Mouse (Mus musculus): Measurements from ENCODE around the gene Siva1. TPM values are rescaled to one million over a fixed set of nuclear protein-coding genes. Genes with fewer than 3 reads are reported as not detected.
A peak's percentile ranks its signal among the peaks of the same experiment; 100 is the strongest.

Siva1 gene
- total RNA-seq, 4 experiments from 2014 or later, result 22.2 to 26.3 (median 24.3) TPM

DNA sequence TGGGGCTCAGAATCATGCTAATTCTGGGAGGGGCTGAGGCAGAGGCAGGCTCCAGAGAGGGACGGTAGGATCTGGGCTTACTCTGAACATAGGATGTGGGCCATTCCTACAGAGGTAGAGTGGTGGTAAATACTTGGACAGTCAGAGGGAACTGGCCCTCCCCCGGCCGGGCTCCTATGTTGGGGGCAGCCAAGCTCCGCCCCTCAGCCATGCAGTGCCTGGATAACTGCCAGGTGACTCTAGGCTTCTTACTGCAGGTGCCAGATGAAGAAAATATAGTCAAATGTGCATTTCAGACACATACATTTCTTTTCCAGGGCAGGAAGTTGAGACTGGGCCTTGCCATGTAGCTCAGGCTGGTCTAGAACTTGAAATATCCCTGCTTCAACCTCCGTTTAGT is 32.6 kb downstream of the Siva1 start:
- no peak for DNase-seq (ENCODE audit: low spot score in 2 of 2)

DNA sequence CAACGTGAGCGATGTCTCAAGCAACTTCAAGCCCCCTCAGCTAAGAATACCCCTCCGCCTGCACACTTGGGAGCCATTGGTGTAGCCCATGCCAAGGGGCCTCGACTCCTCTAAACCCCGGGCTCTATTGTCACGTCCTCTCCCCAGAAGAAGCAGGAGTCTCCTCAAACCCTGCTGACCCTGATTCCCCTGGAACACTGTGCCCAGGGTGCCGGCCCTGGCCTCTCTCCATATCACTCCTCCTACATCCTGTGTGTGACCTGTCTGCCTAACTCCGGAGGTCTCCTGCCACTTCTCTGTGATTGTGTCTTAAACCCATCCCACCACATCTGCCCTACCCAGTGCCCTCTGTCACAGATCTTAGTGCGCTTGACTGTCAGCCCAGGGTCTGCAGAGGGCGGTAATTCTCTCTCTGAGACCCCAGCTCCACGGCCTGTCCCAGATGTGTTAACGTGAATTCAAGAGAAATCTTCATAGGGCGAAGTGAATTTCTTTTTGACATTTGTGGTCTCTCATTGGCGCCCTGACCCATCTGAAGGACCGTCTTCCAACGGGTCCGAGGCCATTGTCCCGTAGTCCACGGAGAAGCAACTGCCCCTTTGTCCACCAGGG is 33.6 kb downstream of the Siva1 start:
- DNase-seq (ENCODE audit: low spot score in 2 of 2), result no peak

DNA sequence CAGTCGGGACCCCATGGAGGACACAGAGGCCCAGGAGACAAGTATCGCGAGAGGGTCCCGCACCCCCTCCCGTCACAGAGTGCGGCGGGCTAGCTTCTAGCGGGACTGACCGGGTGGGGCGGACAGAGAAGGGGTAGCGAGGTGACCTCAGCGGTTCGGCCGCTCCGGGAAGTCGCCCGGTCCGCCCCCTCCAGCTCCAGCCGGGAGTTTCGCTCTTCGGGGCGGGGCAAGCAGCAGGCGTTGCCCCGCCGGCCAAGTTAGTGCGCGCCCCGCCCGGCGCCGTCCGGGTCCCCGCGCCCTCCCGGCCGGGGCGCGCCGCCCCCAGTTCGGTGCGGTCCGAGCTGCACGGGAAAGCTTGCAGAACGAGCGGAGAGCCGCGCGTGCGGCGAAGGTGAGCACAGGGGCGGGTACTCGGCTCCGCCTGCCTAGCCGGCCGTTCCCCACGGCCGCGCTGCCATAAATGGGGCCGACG is 34.1 kb downstream of the Siva1 start, which contains the start of gene Zbtb42:
Gene Zbtb42 (plus strand): TSS at position 274 of the 472 bp plus-strand sequence.
- peak in 1 of 2 experiments; percentile 49 for DNase-seq (ENCODE audit: low spot score in 2 of 2)

DNA sequence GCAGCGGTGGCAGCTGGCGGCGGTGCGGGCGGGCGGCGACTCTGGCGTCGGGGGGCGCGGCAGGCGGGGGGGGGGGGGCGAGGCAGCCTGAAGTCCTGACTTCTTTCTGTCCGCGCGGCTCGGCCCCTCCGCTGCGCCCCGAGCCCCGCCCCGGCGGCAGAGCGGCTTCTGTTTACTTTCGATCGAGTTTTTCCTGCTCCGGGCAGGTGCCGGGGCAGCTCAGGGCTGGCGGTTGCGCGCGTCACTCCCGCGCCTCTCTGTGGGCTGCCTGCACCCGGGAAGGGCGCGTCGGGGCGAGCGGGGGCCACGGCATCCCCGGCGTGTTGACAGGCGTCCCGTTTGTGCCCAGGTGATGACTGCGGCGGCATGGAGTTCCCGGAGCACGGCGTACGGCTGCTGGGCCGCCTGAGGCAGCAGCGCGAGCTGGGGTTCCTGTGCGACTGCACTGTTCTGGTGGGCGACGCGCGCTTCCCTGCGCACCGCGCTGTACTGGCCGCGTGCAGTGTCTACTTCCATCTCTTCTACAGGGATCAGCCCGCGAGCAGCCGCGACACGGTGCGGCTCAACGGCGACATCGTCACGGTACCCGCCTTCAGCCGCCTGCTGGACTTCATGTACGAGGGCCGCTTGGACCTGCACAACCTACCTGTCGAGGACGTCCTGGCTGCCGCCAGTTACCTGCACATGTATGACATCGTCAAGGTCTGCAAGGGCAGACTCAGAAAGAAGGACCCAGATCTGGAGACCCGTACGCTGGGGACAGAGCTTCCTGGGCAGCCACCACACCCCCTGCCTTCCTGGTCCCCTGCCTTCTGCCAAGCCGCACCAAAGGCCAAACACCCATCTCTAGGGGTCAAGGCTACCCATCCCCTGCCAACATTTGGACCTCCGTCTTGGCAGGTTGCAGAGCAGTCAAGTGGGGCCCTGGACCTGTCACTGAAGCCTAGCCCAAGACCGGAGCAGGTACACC is 34.8 kb downstream of the Siva1 start:
- no peak for DNase-seq (ENCODE audit: low spot score in 2 of 2)

DNA sequence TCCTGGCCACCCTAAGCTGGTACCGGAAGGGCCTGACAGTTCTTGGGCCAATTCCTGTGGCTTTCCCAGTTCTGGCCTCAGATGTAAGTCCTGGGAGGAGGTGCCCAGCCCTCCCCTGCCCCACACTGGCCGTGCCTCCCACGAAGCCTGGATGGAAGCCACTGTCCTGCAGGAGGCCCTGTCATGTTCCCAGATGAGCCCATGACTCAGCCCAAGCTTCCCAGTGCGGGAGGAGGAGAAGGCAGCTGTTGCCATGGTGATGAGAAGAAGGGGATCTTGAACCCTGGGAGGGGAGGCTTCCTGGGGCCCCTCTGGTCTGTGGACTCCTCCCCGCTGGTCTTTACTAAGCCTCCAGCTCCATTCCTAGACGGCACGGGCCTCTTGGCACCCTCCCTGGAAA is 38.9 kb downstream of the Siva1 start:
- DNase-seq (ENCODE audit: low spot score in 2 of 2), result no peak

DNA sequence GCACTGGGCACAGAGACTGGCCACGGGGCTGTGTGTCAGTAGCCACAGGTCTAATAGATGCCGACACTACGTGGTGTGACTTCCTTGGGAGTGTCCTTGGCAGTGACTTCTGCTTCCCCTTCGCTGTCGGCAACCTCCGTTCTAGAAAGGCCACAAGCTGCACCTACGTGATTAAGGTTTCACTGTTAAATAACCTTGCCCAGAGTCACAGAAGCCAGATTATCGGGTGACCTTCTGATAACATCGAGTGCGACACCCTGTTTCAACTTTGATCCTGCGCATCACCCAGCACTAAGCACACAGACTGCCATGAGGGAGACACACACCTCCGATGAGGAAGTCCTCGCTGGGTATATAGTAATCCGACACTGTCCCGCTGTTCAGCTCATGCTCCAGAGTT is 44.0 kb downstream of the Siva1 start:
- DNase-seq (ENCODE audit: low spot score in 2 of 2), result no peak

DNA sequence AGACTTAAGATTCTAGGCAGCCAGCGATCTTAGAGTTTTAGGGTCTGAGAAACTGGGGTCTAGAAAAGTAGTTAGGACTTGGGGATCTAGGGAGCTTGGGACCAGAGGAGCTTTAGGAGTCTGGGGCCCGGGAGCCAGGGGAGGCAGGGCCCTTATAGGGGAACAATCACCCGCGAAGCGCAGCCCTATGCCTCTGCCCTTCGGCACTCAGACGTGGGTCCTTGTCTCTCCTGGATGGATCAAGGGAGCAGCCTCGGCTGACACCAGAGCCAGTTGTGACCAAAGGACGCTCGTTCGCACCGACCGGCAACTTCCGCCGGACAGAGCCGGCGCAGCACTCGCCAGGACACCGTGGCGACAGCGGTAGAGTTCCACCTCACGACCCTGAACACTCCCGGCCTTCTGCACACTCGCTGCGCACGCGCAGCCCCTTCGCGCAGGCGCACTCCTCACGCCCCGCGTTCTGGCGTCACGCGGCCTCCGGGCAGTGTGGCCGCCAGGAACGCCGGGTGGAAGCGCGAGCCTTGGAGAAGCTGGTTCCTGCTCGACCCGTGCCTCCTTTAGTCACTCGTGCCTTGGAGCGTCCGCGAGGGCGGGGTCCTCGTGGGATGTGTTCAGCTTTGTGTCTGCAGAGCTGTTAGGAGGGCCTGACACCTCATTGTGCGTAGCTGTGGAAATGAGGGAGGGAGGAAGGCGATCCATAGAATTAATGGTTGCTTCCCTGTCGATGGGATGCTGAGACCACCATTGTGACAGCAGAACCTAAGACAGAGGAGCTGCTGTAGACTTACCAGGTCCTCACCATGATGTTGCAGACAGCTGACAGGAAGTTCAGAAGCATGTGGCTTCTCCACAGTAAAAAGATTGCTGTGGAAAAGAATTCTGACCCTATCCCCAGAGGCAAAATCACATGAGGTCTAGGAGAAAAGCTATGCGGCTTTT is 49.0 kb downstream of the Siva1 start:
- peak; percentile 88 to 92 for DNase-seq (ENCODE audit: low spot score in 2 of 2)

DNA sequence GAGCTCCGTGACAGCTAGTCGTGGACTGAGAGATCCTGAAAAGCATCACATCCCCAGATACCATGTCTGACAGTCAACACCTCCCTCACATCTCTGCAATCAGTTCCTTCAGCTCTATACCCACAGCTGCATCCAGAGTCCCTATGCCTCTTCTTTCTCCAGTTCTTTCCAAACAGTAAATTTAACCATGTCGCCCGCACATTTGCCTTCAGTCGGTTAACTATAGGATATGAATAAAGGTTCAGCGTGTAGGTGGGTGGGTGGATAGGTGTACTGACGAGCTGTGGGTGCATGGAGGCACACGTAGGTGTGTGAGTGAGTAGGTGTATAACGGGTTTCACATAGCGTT is 49.6 kb downstream of the Siva1 start:
- no peak for DNase-seq (ENCODE audit: low spot score in 2 of 2)

DNA sequence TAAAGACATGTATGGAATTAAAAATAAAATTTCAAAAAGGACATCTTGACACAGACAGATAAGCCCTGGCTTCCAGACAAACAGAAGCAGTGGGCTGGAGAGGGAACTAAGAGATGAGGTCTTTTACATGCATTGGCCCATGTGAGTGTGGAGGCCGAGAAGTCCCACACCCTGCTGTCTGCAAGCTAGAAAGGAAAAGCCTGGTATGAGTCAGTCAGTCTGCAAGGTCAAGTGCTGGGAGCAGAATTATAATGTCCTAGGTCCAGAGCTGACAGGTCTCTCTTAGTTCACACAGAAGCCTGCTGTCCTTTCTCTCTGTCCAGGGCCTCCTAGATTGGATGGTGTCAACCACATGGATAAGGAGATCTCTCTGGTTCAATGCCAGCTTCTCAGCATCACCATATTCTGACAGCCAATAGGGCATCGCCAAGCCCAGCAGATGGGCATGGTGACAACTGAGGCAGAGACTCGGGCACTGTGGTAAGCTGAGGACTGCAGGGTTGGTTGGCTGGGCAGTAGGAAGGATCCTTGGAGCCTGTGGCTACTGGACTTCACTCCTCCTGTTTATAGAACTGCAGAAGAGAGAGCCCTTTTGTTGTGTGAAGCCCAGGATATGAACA is 52.4 kb downstream of the Siva1 start:
- DNase-seq (ENCODE audit: low spot score in 2 of 2), result no peak

Small RNA genes lying within 50 kb of the gene (microRNA-seq; reads per million reads assigned to microRNA genes)
- gene Mir6939, result not detected

Other genes with a start within 250 kb of the Siva1 start
- gene A530016L24Rik, start 155.2 kb upstream of the Siva1 start, total RNA-seq (2022), result 1 to 10 TPM in 3 of 4 experiments, under 1 TPM in 1; 0.97 to 3.9 (median 2.4) TPM
- gene Tmem179, start 127.9 kb upstream of the Siva1 start, total RNA-seq (2022), result not detected
- 1 to 10 TPM; 6.7 to 9.2 (median 8.4) TPM for gene Inf2, start 55.9 kb upstream of the Siva1 start, total RNA-seq (2022)
- 1,000 to 10,000 TPM in 3 of 4 experiments, 100 to 1,000 TPM in 1; 952 to 1,087 (median 1,016) TPM for gene Adssl1, start 24.6 kb upstream of the Siva1 start, total RNA-seq (2022)
- 10 to 100 TPM; 41.6 to 42.5 (median 42.0) TPM for gene Akt1, start 30.2 kb downstream of the Siva1 start, total RNA-seq (2022)
- gene Zbtb42, start 34.1 kb downstream of the Siva1 start, total RNA-seq (2022), result under 1 TPM; 0.48 to 0.90 (median 0.58) TPM
- 10 to 100 TPM in 3 of 4 experiments, 1 to 10 TPM in 1; 9.8 to 18.4 (median 12.5) TPM for gene Cep170b, start 75.8 kb downstream of the Siva1 start, total RNA-seq (2022)
- 1 to 10 TPM in 3 of 4 experiments, under 1 TPM in 1; 0.48 to 2.5 (median 1.7) TPM for gene Pld4, start 116.0 kb downstream of the Siva1 start, total RNA-seq (2022)
- gene Ahnak2, start 158.0 kb downstream of the Siva1 start, total RNA-seq (2022), result 1 to 10 TPM; 6.9 to 8.7 (median 7.6) TPM
- under 1 TPM; 0.17 to 0.61 (median 0.45) TPM for gene Clba1, start 164.3 kb downstream of the Siva1 start, total RNA-seq (2022)
- gene Cdca4, start 184.7 kb downstream of the Siva1 start, total RNA-seq (2022), result 1 to 10 TPM; 1.9 to 2.8 (median 2.5) TPM
- gene Gpr132, start 223.5 kb downstream of the Siva1 start, total RNA-seq (2022), result not detected

Measured in gastrocnemius, adult 8-10 months (tissue).